Mouse (Mus musculus): ENCODE results near the gene Fam131b.

- no peak for TF ChIP-seq POLR2A (IDR thresholded peaks at IDR 0.05; ENCODE audit: borderline replicate concordance, extremely low read depth, insufficient read depth, insufficient read length, poor library complexity, severe bottlenecking)
- no peak for TF ChIP-seq CTCF (IDR thresholded peaks at IDR 0.05; ENCODE audit: borderline replicate concordance, extremely low read depth, insufficient read depth, insufficient read length)
These were observed 31.1 kb downstream of the Fam131b start for GRCm38 (mm10) chr6:42293327-42293726.

Measured in brain, embryonic 14.5 days (tissue).